Comparison of ENCODE assay signal across 8 mouse cellular contexts in genomic region chr1:120120969-120121811, GRCm38 (mm10). TPM values are rescaled to one million over a fixed set of nuclear protein-coding genes. Genes with fewer than 3 reads are reported as not detected.
DNase-seq lines count a peak whose midpoint lies in the region; ATAC-seq and TF ChIP-seq lines count a peak whose summit lies in the region.

Gene Dbi (minus strand): TSS chr1:120121078.
Gene 3110009E18Rik (plus strand): TSS chr1:120121187.

- no peak for TF ChIP-seq CTCF in C2C12 (IDR thresholded peaks at IDR 0.05; ENCODE audit: control insufficient read depth, insufficient read depth, insufficient read length)
- TF ChIP-seq CTCF in brain, embryonic 14.5 days (IDR thresholded peaks at IDR 0.05; ENCODE audit: borderline replicate concordance, extremely low read depth, insufficient read depth, insufficient read length) = no peak; the same call in 1 of the 2 replicates

- peak; percentile 99 for DNase-seq in brain, embryonic 14.5 days (ENCODE audit: low read depth)
- DNase-seq in kidney, postnatal 10 days = peak; percentile 99
- peak; percentile 86 to 91 for DNase-seq in natural killer cell, adult 2 months (ENCODE audit: low spot score in 2 of 2)

- peaks cover 13% of the 10 kb centered on the region for H3K79me3 ChIP-seq in C2C12 (ENCODE audit: low read depth)

- peaks cover 44% of the 10 kb centered on the region for H3K79me2 ChIP-seq in C2C12 (ENCODE audit: control insufficient read depth, insufficient read depth)

- H3K27me3 ChIP-seq in C2C12 (ENCODE audit: control insufficient read depth, insufficient read depth, insufficient read length) = no peaks in the 10 kb centered on the region
- H3K27me3 ChIP-seq in erythroblast, embryonic 14.5 days (ENCODE audit: control insufficient read depth) = no peaks in the 10 kb centered on the region
- no peaks in the 10 kb centered on the region for H3K27me3 ChIP-seq in heart, embryonic 13.5 days (replicated peaks)
- no peaks in the 10 kb centered on the region for H3K27me3 ChIP-seq in liver, embryonic 12.5 days (replicated peaks)
- H3K27me3 ChIP-seq in stomach, embryonic 15.5 days (replicated peaks) = no peaks in the 10 kb centered on the region

- H3ac ChIP-seq in C2C12 (ENCODE audit: control insufficient read depth, insufficient read length, low read depth) = peak within 1 kb of the TSS; percentile 90

- peak within 1 kb of the TSS; percentile 94 for H3K27ac ChIP-seq in heart, embryonic 13.5 days (replicated peaks)
- peak within 1 kb of the TSS; percentile 84 for H3K27ac ChIP-seq in liver, embryonic 12.5 days
- H3K27ac ChIP-seq in stomach, embryonic 15.5 days = peak within 1 kb of the TSS; percentile 96

- TF ChIP-seq POLR2A in brain, embryonic 14.5 days (IDR thresholded peaks at IDR 0.05; ENCODE audit: borderline replicate concordance, extremely low read depth, insufficient read depth, insufficient read length, poor library complexity, severe bottlenecking) = peak; percentile 41; the same call in 1 of the 2 replicates

- peak; percentile 90 for ATAC-seq in heart, embryonic 13.5 days (ENCODE audit: extremely low read depth, insufficient number of reproducible peaks, low FRiP score, low TSS enrichment)
- ATAC-seq in liver, embryonic 12.5 days = peak; percentile 92
- peak; percentile 93 for ATAC-seq in stomach, embryonic 15.5 days (ENCODE audit: insufficient read depth, low FRiP score, low read depth)

- peak within 1 kb of the TSS; percentile 86 for H3K9ac ChIP-seq in heart, embryonic 13.5 days
- peak within 1 kb of the TSS; percentile 77 for H3K9ac ChIP-seq in liver, embryonic 12.5 days
- H3K9ac ChIP-seq in stomach, embryonic 15.5 days = peak within 1 kb of the TSS; percentile 57

- H3K4me1 ChIP-seq in erythroblast, embryonic 14.5 days (ENCODE audit: control insufficient read depth) = peaks cover 41% of the 10 kb centered on the region
- H3K4me1 ChIP-seq in heart, embryonic 13.5 days = peaks cover 59% of the 10 kb centered on the region
- peaks cover 43% of the 10 kb centered on the region for H3K4me1 ChIP-seq in liver, embryonic 12.5 days
- H3K4me1 ChIP-seq in stomach, embryonic 15.5 days = peaks cover 23% of the 10 kb centered on the region

- no peaks in the 10 kb centered on the region for H3K9me3 ChIP-seq in erythroblast, embryonic 14.5 days (ENCODE audit: control insufficient read depth, low read length)
- no peaks in the 10 kb centered on the region for H3K9me3 ChIP-seq in heart, embryonic 13.5 days
- H3K9me3 ChIP-seq in liver, embryonic 12.5 days (replicated peaks) = no peaks in the 10 kb centered on the region
- no peaks in the 10 kb centered on the region for H3K9me3 ChIP-seq in stomach, embryonic 15.5 days

- H3K4me3 ChIP-seq in C2C12 (ENCODE audit: insufficient read depth, poor library complexity, severe bottlenecking) = peak within 1 kb of the TSS; percentile 57
- H3K4me3 ChIP-seq in erythroblast, embryonic 14.5 days (replicated peaks) = peak within 1 kb of the TSS; percentile 92
- H3K4me3 ChIP-seq in heart, embryonic 13.5 days = peak within 1 kb of the TSS; percentile 67
- peak within 1 kb of the TSS; percentile 68 for H3K4me3 ChIP-seq in liver, embryonic 12.5 days
- peak within 1 kb of the TSS; percentile 70 for H3K4me3 ChIP-seq in stomach, embryonic 15.5 days (replicated peaks)

- 2% methylated on average over 52 of the region's 52 CpGs for WGBS in heart, embryonic 13.5 days
- WGBS in liver, embryonic 12.5 days (ENCODE audit: insufficient replicate concordance) = 2% methylated on average over 52 of the region's 52 CpGs
- WGBS in stomach, embryonic 15.5 days = 1% methylated on average over 52 of the region's 52 CpGs

- H3K4me2 ChIP-seq in heart, embryonic 13.5 days = peak within 1 kb of the TSS; percentile 83
- peak within 1 kb of the TSS; percentile 89 for H3K4me2 ChIP-seq in liver, embryonic 12.5 days
- peak within 1 kb of the TSS; percentile 80 for H3K4me2 ChIP-seq in stomach, embryonic 15.5 days

- peaks cover 13% of the 10 kb centered on the region for H3K36me3 ChIP-seq in C2C12 (ENCODE audit: control insufficient read depth, insufficient read depth)
- peaks cover 9% of the 10 kb centered on the region for H3K36me3 ChIP-seq in erythroblast, embryonic 14.5 days (ENCODE audit: control insufficient read depth)
- H3K36me3 ChIP-seq in heart, embryonic 13.5 days = peaks cover 31% of the 10 kb centered on the region
- H3K36me3 ChIP-seq in liver, embryonic 12.5 days = peaks cover 19% of the 10 kb centered on the region
- H3K36me3 ChIP-seq in stomach, embryonic 15.5 days = 0 out of 2 replicates have a peak, but pooled peaks cover 7% of the 10 kb centered on the region

TF ChIP-seq in C2C12, 6 proteins besides CTCF, POLR2A, EP300 and RAD21:
- peak; percentile 31 for TF ChIP-seq MYOD1 (IDR thresholded peaks at IDR 0.05; ENCODE audit: control insufficient read depth, insufficient read length, low read depth)
- TF ChIP-seq USF1 (IDR thresholded peaks at IDR 0.05; ENCODE audit: low read depth) = peak; percentile 71
- TF ChIP-seq CEBPB (IDR thresholded peaks at IDR 0.05; ENCODE audit: low read depth) = no peak
- TF ChIP-seq FOSL1 (IDR thresholded peaks at IDR 0.05; ENCODE audit: insufficient read depth, low read length, poor library complexity, severe bottlenecking) = no peak
- TF ChIP-seq MAX (IDR thresholded peaks at IDR 0.05) = peak; percentile 36

RNA-seq across cellular contexts. Expression of gene Dbi, which starts in this region (rescaled TPM):
- polyA plus RNA-seq in C2C12 (2012; fragmentation: generic; extraction: Trizol) = 418 TPM
- 514 and 714 TPM in 2 replicates for polyA plus RNA-seq in brain, embryonic 14.5 days (2012; rRNA removed)
- polyA plus RNA-seq in erythroblast, embryonic 14.5 days (2012) = 0.37 and 0.79 TPM in 2 replicates
- 621 and 734 TPM in 2 replicates for polyA plus RNA-seq in heart, embryonic 13.5 days (2015; fragmentation: Nextera tagmentation; extraction: Ambion mirVana)
- polyA plus RNA-seq in liver, embryonic 12.5 days (2016; fragmentation: Nextera tagmentation; extraction: Ambion mirVana) = 470 and 475 TPM in 2 replicates
- 895 and 902 TPM in 2 replicates for polyA plus RNA-seq in stomach, embryonic 15.5 days (2015; fragmentation: Nextera tagmentation; extraction: Ambion mirVana)

RNA-seq across cellular contexts. Expression of gene 3110009E18Rik, which starts in this region (rescaled TPM):
- 19.8 TPM for polyA plus RNA-seq in C2C12 (2012; fragmentation: generic; extraction: Trizol)
- polyA plus RNA-seq in brain, embryonic 14.5 days (2012; rRNA removed) = 6.6 and 10.9 TPM in 2 replicates
- polyA plus RNA-seq in erythroblast, embryonic 14.5 days (2012) = 0.10 TPM in 1 of 2 replicates, not detected in the other
- polyA plus RNA-seq in heart, embryonic 13.5 days (2015; fragmentation: Nextera tagmentation; extraction: Ambion mirVana) = 11.7 and 12.0 TPM in 2 replicates
- polyA plus RNA-seq in liver, embryonic 12.5 days (2016; fragmentation: Nextera tagmentation; extraction: Ambion mirVana) = 12.8 and 14.3 TPM in 2 replicates
- 16.6 and 17.8 TPM in 2 replicates for polyA plus RNA-seq in stomach, embryonic 15.5 days (2015; fragmentation: Nextera tagmentation; extraction: Ambion mirVana)

Comparison
In these comparisons a context has a peak if more than half of its experiments do, and no peak if none do; other contexts are left out.
1. Peak in every context shown above with its lines: DNase-seq, ATAC-seq, H3K4me3 ChIP-seq and H3K27ac ChIP-seq.
2. RNA of gene Dbi (polyA plus RNA-seq): 895 to 902 TPM in stomach, embryonic 15.5 days, 621 to 734 TPM in heart, embryonic 13.5 days, 514 to 714 TPM in brain, embryonic 14.5 days, 470 to 475 TPM in liver, embryonic 12.5 days and 418 TPM in C2C12 (single experiment); 0.37 to 0.79 TPM in erythroblast, embryonic 14.5 days; every median in the first group is over 100 times any median in the second.